Mouse (Mus musculus): ENCODE results near the gene Ctc1.

GRCm38 (mm10) chr11:69059975-69060411 lies 44.3 kb downstream of the Ctc1 start:
- no peak for TF ChIP-seq POLR2A (IDR thresholded peaks at IDR 0.05; ENCODE audit: borderline replicate concordance, extremely low read depth, low read depth, low read length)
- no peak for TF ChIP-seq CTCF (IDR thresholded peaks at IDR 0.05; ENCODE audit: insufficient read depth, low read length)
